Mouse (Mus musculus) brain, embryonic 14.5 days (tissue): ENCODE measurements at regions not wholly inside any gene's neighbourhood (a gene's known extent, or its start where the extent isn't known, plus 50 kb on each side); places are given as distances from the start of the nearest gene placed in this dataset.

ENCODE experiments used
- CTCF ChIP-seq: fragments of 200-500 bp; IDR thresholded peaks from 2 replicates; pipeline ENCODE4 v1.5.1; 2012; ENCODE audit warnings: inconsistent platforms, mild to moderate bottlenecking, moderate library complexity, borderline replicate concordance; ENCODE audit not compliant: insufficient read depth, insufficient read length; ENCODE audit errors: extremely low read depth
- POLR2A ChIP-seq: fragments of 200-500 bp; IDR thresholded peaks from 2 replicates; pipeline ENCODE4 v1.6.1; 2012; ENCODE audit warnings: mild to moderate bottlenecking, inconsistent platforms, borderline replicate concordance; ENCODE audit not compliant: poor library complexity, insufficient read depth, insufficient read length, severe bottlenecking; ENCODE audit errors: extremely low read depth

- TF ChIP-seq CTCF (no peak), POLR2A (no peak)
These were observed 269.0 kb upstream of the Clnk start for GRCm38 (mm10) chr5:39145658-39146057.
